Mouse (Mus musculus): ENCODE data around the gene Rap1b. TPM values are rescaled to one million over a fixed set of nuclear protein-coding genes. Genes with fewer than 3 reads are reported as not detected.
"Not testable (repeated sequence)": the region's sequence is repeated elsewhere in the genome, so short reads cannot be mapped to it uniquely, and the experiment has no call there.

The Rap1b gene
- 132 and 134 TPM in 2 replicates for polyA plus RNA-seq (2015; fragmentation: Nextera tagmentation; extraction: Ambion mirVana)

DNA sequence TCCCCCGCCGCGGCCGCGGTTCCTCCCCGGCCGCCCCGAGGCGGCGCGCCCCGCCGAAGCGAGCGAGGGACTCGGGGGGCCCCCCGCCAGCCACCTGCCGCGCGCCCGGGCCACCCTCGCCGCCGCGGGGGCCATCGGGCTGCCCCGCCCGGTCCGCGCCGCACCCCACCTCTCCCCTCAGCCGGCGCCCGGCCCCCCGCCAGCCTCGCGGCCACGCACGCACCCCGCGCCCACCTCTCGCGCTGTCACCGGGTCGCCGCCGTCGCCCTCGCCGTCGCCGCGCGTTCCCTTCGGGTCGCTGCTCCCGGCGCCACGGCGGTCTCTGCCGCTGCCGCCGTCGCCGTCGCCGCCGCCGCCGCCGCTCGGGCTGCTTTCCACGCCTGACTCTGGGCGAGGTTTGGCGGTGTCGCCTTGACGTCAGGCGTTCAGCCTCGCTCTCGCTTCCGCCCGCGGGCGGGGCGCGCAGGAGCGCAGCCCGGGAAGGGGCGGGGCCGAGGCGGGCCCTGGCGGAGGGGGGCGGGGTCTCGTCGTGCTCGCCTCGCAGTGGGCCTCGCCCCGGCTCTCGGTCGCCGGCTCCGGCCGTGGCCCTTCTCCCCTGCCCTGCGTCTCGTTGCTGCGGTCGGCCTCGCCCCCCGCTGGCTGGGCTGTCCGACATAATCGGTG, at the start of gene Rap1b:
TSS of gene Rap1b (minus strand) at position 439 of the 663 bp plus-strand sequence.
- H3K4me1 ChIP-seq (replicated peaks; ENCODE audit: control insufficient read depth, insufficient read depth, low read length), result 0 out of 2 replicates have a peak, but pooled peaks cover 7% of the 10 kb centered on the region
- no peaks in the 10 kb centered on the region for H3K27me3 ChIP-seq (replicated peaks; ENCODE audit: control insufficient read depth, insufficient read depth, low read length)
- H3K27ac ChIP-seq (ENCODE audit: low read depth, low read length), result peak within 1 kb of the TSS; percentile 100
- no peak; the same call in 1 of the 2 replicates for TF ChIP-seq CTCF (IDR thresholded peaks at IDR 0.05; ENCODE audit: low read depth)
- H3K36me3 ChIP-seq (ENCODE audit: control insufficient read depth, insufficient read depth), result no peaks in the 10 kb centered on the region
- H3K4me2 ChIP-seq (replicated peaks; ENCODE audit: low read depth), result peak within 1 kb of the TSS; percentile 89
- under 1% methylated on average over 92 of the region's 112 CpGs for WGBS
- peak; percentile 96 for ATAC-seq
- H3K4me3 ChIP-seq (ENCODE audit: low read depth, low read length), result peak within 1 kb of the TSS; percentile 88
- peak within 1 kb of the TSS; percentile 99 for H3K9ac ChIP-seq (ENCODE audit: low read depth, low read length)
- H3K9me3 ChIP-seq (ENCODE audit: control insufficient read depth), result no peaks in the 10 kb centered on the region

DNA sequence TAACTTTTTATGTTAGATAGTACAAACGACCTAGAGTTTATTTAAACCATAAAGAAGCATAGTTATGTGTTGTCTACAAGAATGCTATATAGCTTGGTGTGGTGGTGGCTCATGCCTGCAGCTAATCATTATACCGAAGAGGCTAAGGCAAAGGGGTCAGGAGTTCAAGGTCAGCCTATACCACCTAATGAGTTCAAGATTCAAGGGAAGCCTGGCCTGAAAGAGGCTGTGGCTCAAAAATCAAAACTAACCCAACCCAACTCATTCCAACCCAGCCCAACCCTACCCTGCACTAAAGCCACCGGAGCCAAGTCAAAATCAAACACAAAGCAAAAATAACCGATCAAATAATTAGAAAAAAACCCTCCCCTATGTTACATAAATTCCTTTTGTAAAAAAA, 49.4 kb upstream of the Rap1b start:
- Histone ChIP-seq H3K4me3 (ENCODE audit: low read depth, low read length) (no peak overlapping the region), H3K4me1 (replicated peaks; ENCODE audit: control insufficient read depth, insufficient read depth, low read length) (no peaks in the 10 kb centered on the region), H3K27ac (ENCODE audit: low read depth, low read length) (no peak overlapping the region), H3K27me3 (replicated peaks; ENCODE audit: control insufficient read depth, insufficient read depth, low read length) (no peaks in the 10 kb centered on the region), H3K9me3 (ENCODE audit: control insufficient read depth) (no peaks in the 10 kb centered on the region), H3K36me3 (ENCODE audit: control insufficient read depth, insufficient read depth) (no peaks in the 10 kb centered on the region), H3K4me2 (replicated peaks; ENCODE audit: low read depth) (no peak overlapping the region), H3K9ac (ENCODE audit: low read depth, low read length) (no peak overlapping the region)
- no peak for ATAC-seq
- WGBS, result 63% methylated on average over 4 of the region's 4 CpGs
- TF ChIP-seq CTCF (IDR thresholded peaks at IDR 0.05; ENCODE audit: low read depth), result no peak

DNA sequence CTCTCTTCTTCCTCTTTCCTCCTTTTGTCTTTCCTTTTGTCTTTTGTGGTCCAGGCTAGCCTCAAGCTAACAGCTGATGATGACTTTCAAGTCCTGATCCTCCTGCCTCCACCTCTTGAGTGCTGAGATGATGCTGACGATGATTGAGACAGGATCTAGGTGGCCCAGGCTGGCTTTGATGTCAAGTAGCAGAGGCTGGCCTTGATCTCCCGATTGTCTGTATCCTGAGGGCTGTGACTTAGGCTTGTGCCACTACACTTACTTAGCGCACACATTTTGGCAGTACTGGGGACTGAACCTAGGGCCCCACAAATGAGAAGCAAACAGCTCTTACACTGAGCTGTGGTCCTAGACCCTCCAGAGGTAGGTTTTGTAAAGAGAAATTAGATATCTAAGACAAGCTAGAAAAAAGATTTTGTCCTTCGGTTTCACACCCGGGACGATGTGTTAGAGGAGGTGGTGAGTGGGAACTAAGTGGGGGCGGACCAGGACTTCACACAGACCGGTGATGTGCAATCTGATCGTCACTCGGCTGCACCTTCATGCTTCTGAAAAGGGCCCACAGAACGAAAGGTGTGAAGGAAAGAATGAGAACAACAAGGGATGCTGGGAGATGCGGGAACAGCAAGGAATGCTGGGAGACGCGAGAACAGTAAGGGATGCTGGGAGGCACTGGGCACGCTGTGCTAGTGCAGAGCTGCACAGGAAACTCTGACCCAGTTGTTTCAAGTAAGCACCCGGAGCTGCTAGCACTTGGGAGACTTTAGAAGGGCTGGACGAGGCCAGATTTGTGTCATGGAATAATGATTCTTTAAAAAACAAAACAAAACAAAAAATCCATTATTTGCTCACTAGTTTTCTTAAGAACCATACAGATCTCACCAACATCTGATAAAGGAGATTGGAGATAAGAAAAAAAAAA, 48.5 kb upstream of the Rap1b start:
- no peak for TF ChIP-seq CTCF (IDR thresholded peaks at IDR 0.05; ENCODE audit: low read depth)
- no peak for ATAC-seq
- Histone ChIP-seq H3K27ac (ENCODE audit: low read depth, low read length) (no peak overlapping the region), H3K36me3 (ENCODE audit: control insufficient read depth, insufficient read depth) (no peaks in the 10 kb centered on the region), H3K9ac (ENCODE audit: low read depth, low read length) (no peak overlapping the region), H3K4me3 (ENCODE audit: low read depth, low read length) (no peak overlapping the region), H3K4me1 (replicated peaks; ENCODE audit: control insufficient read depth, insufficient read depth, low read length) (no peaks in the 10 kb centered on the region), H3K9me3 (ENCODE audit: control insufficient read depth) (no peaks in the 10 kb centered on the region), H3K4me2 (replicated peaks; ENCODE audit: low read depth) (no peak overlapping the region), H3K27me3 (replicated peaks; ENCODE audit: control insufficient read depth, insufficient read depth, low read length) (no peaks in the 10 kb centered on the region)
- WGBS, result 91% methylated on average over 17 of the region's 17 CpGs

DNA sequence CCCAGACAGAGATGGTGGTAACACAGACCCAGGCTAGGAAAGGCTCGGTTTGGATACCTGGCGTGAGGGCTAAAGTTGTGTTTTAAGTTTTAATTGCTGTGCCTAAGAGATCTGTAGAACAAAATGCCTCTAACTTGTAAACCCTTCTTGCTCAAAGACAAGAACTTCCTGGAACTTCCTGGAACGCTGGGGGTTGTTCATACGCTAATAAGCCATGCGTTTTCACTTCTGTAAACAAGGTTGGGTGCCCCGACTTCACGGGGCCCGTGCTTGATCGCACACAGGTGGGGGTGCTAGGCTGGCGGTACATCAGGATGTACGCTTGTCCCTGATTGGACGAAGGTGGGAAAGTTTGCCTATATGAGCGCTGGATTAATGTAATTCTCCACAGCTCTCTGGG, 47.3 kb upstream of the Rap1b start:
- not testable (repeated sequence) for H3K4me1 ChIP-seq (replicated peaks; ENCODE audit: control insufficient read depth, insufficient read depth, low read length); H3K36me3 ChIP-seq (ENCODE audit: control insufficient read depth, insufficient read depth); H3K27ac ChIP-seq (ENCODE audit: low read depth, low read length); H3K4me3 ChIP-seq (ENCODE audit: low read depth, low read length); H3K4me2 ChIP-seq (replicated peaks; ENCODE audit: low read depth); H3K27me3 ChIP-seq (replicated peaks; ENCODE audit: control insufficient read depth, insufficient read depth, low read length); H3K9me3 ChIP-seq (ENCODE audit: control insufficient read depth); ATAC-seq; H3K9ac ChIP-seq (ENCODE audit: low read depth, low read length)
- WGBS, result 34% methylated on average over 12 of the region's 13 CpGs

DNA sequence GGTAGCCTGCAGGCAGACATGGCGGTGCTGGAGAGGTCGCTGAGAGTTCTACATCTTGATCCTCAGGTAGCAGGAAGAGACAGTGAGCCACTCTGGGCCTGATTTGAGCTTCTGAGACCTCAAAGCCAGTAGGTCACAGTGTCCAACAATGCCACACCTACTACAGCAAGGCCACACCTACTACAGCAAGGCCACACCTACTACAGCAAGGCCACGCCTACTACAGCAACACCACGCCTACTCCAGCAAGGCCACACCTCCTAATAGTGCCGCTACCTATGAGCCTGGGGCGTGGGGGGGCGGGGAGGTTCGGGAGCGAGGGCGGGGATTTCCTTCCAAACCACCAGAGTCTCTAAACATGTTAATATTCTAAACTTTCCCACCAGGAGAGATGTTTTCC, 45.5 kb upstream of the Rap1b start:
- Histone ChIP-seq H3K9me3 (ENCODE audit: control insufficient read depth) (no peaks in the 10 kb centered on the region), H3K36me3 (ENCODE audit: control insufficient read depth, insufficient read depth) (no peaks in the 10 kb centered on the region), H3K4me3 (ENCODE audit: low read depth, low read length) (no peak overlapping the region), H3K4me2 (replicated peaks; ENCODE audit: low read depth) (no peak overlapping the region), H3K4me1 (replicated peaks; ENCODE audit: control insufficient read depth, insufficient read depth, low read length) (no peaks in the 10 kb centered on the region), H3K9ac (ENCODE audit: low read depth, low read length) (no peak overlapping the region), H3K27ac (ENCODE audit: low read depth, low read length) (no peak overlapping the region), H3K27me3 (replicated peaks; ENCODE audit: control insufficient read depth, insufficient read depth, low read length) (no peaks in the 10 kb centered on the region)
- no peak for ATAC-seq
- WGBS, result 79% methylated on average over 10 of the region's 10 CpGs
- no peak for TF ChIP-seq CTCF (IDR thresholded peaks at IDR 0.05; ENCODE audit: low read depth)

DNA sequence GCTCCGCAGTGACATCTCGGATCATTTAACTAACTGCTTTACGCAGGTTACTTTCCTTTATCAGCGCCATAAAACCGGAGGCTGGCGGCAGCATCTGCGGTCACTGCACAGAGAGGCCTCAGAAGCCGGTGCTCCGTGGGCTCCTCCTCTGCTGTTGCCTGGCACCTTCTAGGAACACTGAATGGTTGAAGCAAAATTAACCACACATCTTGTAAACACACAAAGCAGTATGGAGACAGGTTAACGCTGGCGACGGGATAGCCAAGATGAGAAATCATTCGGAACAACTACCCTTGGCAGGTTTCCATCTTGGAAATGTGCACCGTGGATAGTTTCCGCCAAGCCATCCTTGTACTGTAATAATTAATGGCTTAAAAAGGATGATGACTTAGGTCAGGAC, 43.0 kb upstream of the Rap1b start:
- Histone ChIP-seq H3K4me2 (replicated peaks; ENCODE audit: low read depth) (no peak overlapping the region), H3K27me3 (replicated peaks; ENCODE audit: control insufficient read depth, insufficient read depth, low read length) (no peaks in the 10 kb centered on the region), H3K27ac (ENCODE audit: low read depth, low read length) (no peak overlapping the region), H3K4me1 (replicated peaks; ENCODE audit: control insufficient read depth, insufficient read depth, low read length) (no peaks in the 10 kb centered on the region), H3K4me3 (ENCODE audit: low read depth, low read length) (no peak overlapping the region), H3K36me3 (ENCODE audit: control insufficient read depth, insufficient read depth) (no peaks in the 10 kb centered on the region), H3K9me3 (ENCODE audit: control insufficient read depth) (no peaks in the 10 kb centered on the region), H3K9ac (ENCODE audit: low read depth, low read length) (no peak overlapping the region)
- no peak for TF ChIP-seq CTCF (IDR thresholded peaks at IDR 0.05; ENCODE audit: low read depth)
- WGBS, result 43% methylated on average over 15 of the region's 15 CpGs
- no peak for ATAC-seq

Data from intestine, postnatal 0 days (tissue).